Mouse (Mus musculus): ENCODE measurements at regions not wholly inside any gene's neighbourhood (a gene's known extent, or its start where the extent isn't known, plus 50 kb on each side); places are given as distances from the start of the nearest gene placed in this dataset.

GRCm38 (mm10) chr13:58695964-58696363 is 85.3 kb upstream of the Slc28a3 start:
- Histone ChIP-seq H3K9me3 (ENCODE audit: control insufficient read depth, low read length) (no peaks in the 10 kb centered on the region), H3K4me1 (replicated peaks; ENCODE audit: control insufficient read depth, insufficient read depth, low read length) (no peaks in the 10 kb centered on the region), H3K4me2 (ENCODE audit: low read depth, low read length) (no peak overlapping the region), H3K27me3 (ENCODE audit: control insufficient read depth, insufficient read depth, low read depth, low read length) (no peaks in the 10 kb centered on the region), H3K4me3 (ENCODE audit: low read length) (no peak overlapping the region), H3K27ac (ENCODE audit: low read length) (no peak overlapping the region), H3K36me3 (ENCODE audit: control insufficient read depth, insufficient read depth, low read length) (no peaks in the 10 kb centered on the region), H3K9ac (ENCODE audit: low read length) (no peak overlapping the region)
- 92% methylated on average over 4 of the region's 4 CpGs for WGBS
- ATAC-seq (ENCODE audit: low read depth) = no peak

- H3K36me3 ChIP-seq (ENCODE audit: control insufficient read depth, insufficient read depth, low read length) = no peaks in the 10 kb centered on the region
- no peak for ATAC-seq (ENCODE audit: low read depth)
- no peak overlapping the region for H3K27ac ChIP-seq (ENCODE audit: low read length)
- no peak overlapping the region for H3K9ac ChIP-seq (ENCODE audit: low read length)
- H3K9me3 ChIP-seq (ENCODE audit: control insufficient read depth, low read length) = no peaks in the 10 kb centered on the region
- H3K4me1 ChIP-seq (replicated peaks; ENCODE audit: control insufficient read depth, insufficient read depth, low read length) = no peaks in the 10 kb centered on the region
- H3K4me2 ChIP-seq (ENCODE audit: low read depth, low read length) = no peak overlapping the region
- no peak overlapping the region for H3K4me3 ChIP-seq (ENCODE audit: low read length)
- no peaks in the 10 kb centered on the region for H3K27me3 ChIP-seq (ENCODE audit: control insufficient read depth, insufficient read depth, low read depth, low read length)
- 83% methylated on average over 8 of the region's 8 CpGs for WGBS
These were observed 89.3 kb upstream of the Slc28a3 start for GRCm38 (mm10) chr13:58700021-58700420.

- Histone ChIP-seq H3K27me3 (ENCODE audit: control insufficient read depth, insufficient read depth, low read depth, low read length) (no peaks in the 10 kb centered on the region), H3K4me1 (replicated peaks; ENCODE audit: control insufficient read depth, insufficient read depth, low read length) (no peaks in the 10 kb centered on the region), H3K4me2 (ENCODE audit: low read depth, low read length) (no peak overlapping the region), H3K36me3 (ENCODE audit: control insufficient read depth, insufficient read depth, low read length) (no peaks in the 10 kb centered on the region), H3K4me3 (ENCODE audit: low read length) (no peak overlapping the region), H3K9ac (ENCODE audit: low read length) (no peak overlapping the region), H3K27ac (ENCODE audit: low read length) (no peak overlapping the region), H3K9me3 (ENCODE audit: control insufficient read depth, low read length) (no peaks in the 10 kb centered on the region)
- no peak for ATAC-seq (ENCODE audit: low read depth)
- WGBS = 70% methylated on average over 4 of the region's 4 CpGs
These were observed 93.5 kb upstream of the Slc28a3 start for GRCm38 (mm10) chr13:58704141-58704540.

GRCm38 (mm10) chr13:58716584-58716983 is 89.8 kb upstream of the Ntrk2 start:
- Histone ChIP-seq H3K4me3 (ENCODE audit: low read length) (no peak overlapping the region), H3K9me3 (ENCODE audit: control insufficient read depth, low read length) (no peaks in the 10 kb centered on the region), H3K9ac (ENCODE audit: low read length) (no peak overlapping the region), H3K27ac (ENCODE audit: low read length) (no peak overlapping the region), H3K4me1 (replicated peaks; ENCODE audit: control insufficient read depth, insufficient read depth, low read length) (no peaks in the 10 kb centered on the region), H3K36me3 (ENCODE audit: control insufficient read depth, insufficient read depth, low read length) (no peaks in the 10 kb centered on the region), H3K27me3 (ENCODE audit: control insufficient read depth, insufficient read depth, low read depth, low read length) (no peaks in the 10 kb centered on the region), H3K4me2 (ENCODE audit: low read depth, low read length) (no peak overlapping the region)
- ATAC-seq (ENCODE audit: low read depth) = no peak
- 86% methylated on average over 1 of the region's 1 CpGs for WGBS

GRCm38 (mm10) chr13:58730500-58731105 is 75.8 kb upstream of the Ntrk2 start:
- 22% methylated on average over 6 of the region's 6 CpGs for WGBS
- no peaks in the 10 kb centered on the region for H3K36me3 ChIP-seq (ENCODE audit: control insufficient read depth, insufficient read depth, low read length)
- H3K27ac ChIP-seq (ENCODE audit: low read length) = no peak overlapping the region
- H3K27me3 ChIP-seq (ENCODE audit: control insufficient read depth, insufficient read depth, low read depth, low read length) = no peaks in the 10 kb centered on the region
- no peak overlapping the region for H3K4me3 ChIP-seq (ENCODE audit: low read length)
- H3K4me2 ChIP-seq (ENCODE audit: low read depth, low read length) = no peak overlapping the region
- H3K9ac ChIP-seq (ENCODE audit: low read length) = no peak overlapping the region
- no peaks in the 10 kb centered on the region for H3K9me3 ChIP-seq (ENCODE audit: control insufficient read depth, low read length)
- no peaks in the 10 kb centered on the region for H3K4me1 ChIP-seq (replicated peaks; ENCODE audit: control insufficient read depth, insufficient read depth, low read length)
- ATAC-seq (ENCODE audit: low read depth) = no peak

GRCm38 (mm10) chr13:58732776-58733175 is 73.6 kb upstream of the Ntrk2 start:
- no peaks in the 10 kb centered on the region for H3K4me1 ChIP-seq (replicated peaks; ENCODE audit: control insufficient read depth, insufficient read depth, low read length)
- no peaks in the 10 kb centered on the region for H3K36me3 ChIP-seq (ENCODE audit: control insufficient read depth, insufficient read depth, low read length)
- no peak overlapping the region for H3K4me3 ChIP-seq (ENCODE audit: low read length)
- H3K27me3 ChIP-seq (ENCODE audit: control insufficient read depth, insufficient read depth, low read depth, low read length) = no peaks in the 10 kb centered on the region
- H3K9me3 ChIP-seq (ENCODE audit: control insufficient read depth, low read length) = no peaks in the 10 kb centered on the region
- ATAC-seq (ENCODE audit: low read depth) = no peak
- H3K27ac ChIP-seq (ENCODE audit: low read length) = no peak overlapping the region
- H3K9ac ChIP-seq (ENCODE audit: low read length) = no peak overlapping the region
- 76% methylated on average over 3 of the region's 3 CpGs for WGBS
- no peak overlapping the region for H3K4me2 ChIP-seq (ENCODE audit: low read depth, low read length)

- Histone ChIP-seq H3K27me3 (ENCODE audit: control insufficient read depth, insufficient read depth, low read depth, low read length) (no peaks in the 10 kb centered on the region), H3K4me3 (ENCODE audit: low read length) (no peak overlapping the region), H3K9me3 (ENCODE audit: control insufficient read depth, low read length) (no peaks in the 10 kb centered on the region), H3K36me3 (ENCODE audit: control insufficient read depth, insufficient read depth, low read length) (no peaks in the 10 kb centered on the region), H3K4me2 (ENCODE audit: low read depth, low read length) (no peak overlapping the region), H3K9ac (ENCODE audit: low read length) (no peak overlapping the region), H3K27ac (ENCODE audit: low read length) (no peak overlapping the region), H3K4me1 (replicated peaks; ENCODE audit: control insufficient read depth, insufficient read depth, low read length) (no peaks in the 10 kb centered on the region)
- ATAC-seq (ENCODE audit: low read depth) = no peak
- WGBS = 60% methylated on average over 6 of the region's 6 CpGs
These were observed 72.8 kb upstream of the Ntrk2 start for GRCm38 (mm10) chr13:58733615-58734014.

GRCm38 (mm10) chr13:58735577-58735976 is 70.8 kb upstream of the Ntrk2 start:
- Histone ChIP-seq H3K36me3 (ENCODE audit: control insufficient read depth, insufficient read depth, low read length) (no peaks in the 10 kb centered on the region), H3K4me1 (replicated peaks; ENCODE audit: control insufficient read depth, insufficient read depth, low read length) (no peaks in the 10 kb centered on the region), H3K9ac (ENCODE audit: low read length) (no peak overlapping the region), H3K4me2 (ENCODE audit: low read depth, low read length) (no peak overlapping the region), H3K27ac (ENCODE audit: low read length) (no peak overlapping the region), H3K27me3 (ENCODE audit: control insufficient read depth, insufficient read depth, low read depth, low read length) (no peaks in the 10 kb centered on the region), H3K9me3 (ENCODE audit: control insufficient read depth, low read length) (no peaks in the 10 kb centered on the region), H3K4me3 (ENCODE audit: low read length) (no peak overlapping the region)
- no peak for ATAC-seq (ENCODE audit: low read depth)
- WGBS = 12% methylated on average over 6 of the region's 6 CpGs

GRCm38 (mm10) chr13:58740731-58741130 is 65.6 kb upstream of the Ntrk2 start:
- Histone ChIP-seq H3K27ac (ENCODE audit: low read length) (no peak overlapping the region), H3K4me3 (ENCODE audit: low read length) (no peak overlapping the region), H3K9me3 (ENCODE audit: control insufficient read depth, low read length) (no peaks in the 10 kb centered on the region), H3K36me3 (ENCODE audit: control insufficient read depth, insufficient read depth, low read length) (no peaks in the 10 kb centered on the region), H3K27me3 (ENCODE audit: control insufficient read depth, insufficient read depth, low read depth, low read length) (no peaks in the 10 kb centered on the region), H3K4me1 (replicated peaks; ENCODE audit: control insufficient read depth, insufficient read depth, low read length) (no peaks in the 10 kb centered on the region), H3K9ac (ENCODE audit: low read length) (no peak overlapping the region), H3K4me2 (ENCODE audit: low read depth, low read length) (no peak overlapping the region)
- 62% methylated on average over 7 of the region's 7 CpGs for WGBS
- no peak for ATAC-seq (ENCODE audit: low read depth)

GRCm38 (mm10) chr13:58746056-58746455 is 60.3 kb upstream of the Ntrk2 start:
- 70% methylated on average over 3 of the region's 3 CpGs for WGBS
- Histone ChIP-seq H3K27me3 (ENCODE audit: control insufficient read depth, insufficient read depth, low read depth, low read length) (no peaks in the 10 kb centered on the region), H3K4me3 (ENCODE audit: low read length) (no peak overlapping the region), H3K9ac (ENCODE audit: low read length) (no peak overlapping the region), H3K36me3 (ENCODE audit: control insufficient read depth, insufficient read depth, low read length) (no peaks in the 10 kb centered on the region), H3K9me3 (ENCODE audit: control insufficient read depth, low read length) (no peaks in the 10 kb centered on the region; the same call in 1 of the 2 replicates), H3K4me1 (replicated peaks; ENCODE audit: control insufficient read depth, insufficient read depth, low read length) (no peaks in the 10 kb centered on the region), H3K4me2 (ENCODE audit: low read depth, low read length) (no peak overlapping the region), H3K27ac (ENCODE audit: low read length) (no peak overlapping the region)
- no peak for ATAC-seq (ENCODE audit: low read depth)

Measured in lung, embryonic 16.5 days (tissue).